Mouse (Mus musculus) spleen, adult 2 months (tissue): ENCODE measurements around the gene Tiam1.

Source experiments
- CTCF ChIP-seq: fragments of 200-500 bp; IDR thresholded peaks from 2 replicates; pipeline ENCODE4 v1.5.1; 2011; ENCODE audit warnings: mild to moderate bottlenecking, inconsistent platforms; ENCODE audit not compliant: insufficient read depth, insufficient read length, insufficient replicate concordance; ENCODE audit errors: extremely low read depth
- POLR2A ChIP-seq: fragments of 200-500 bp; IDR thresholded peaks from 2 replicates; pipeline ENCODE4 v1.6.1; 2011; ENCODE audit warnings: low read depth, low read length, inconsistent platforms

- TF ChIP-seq CTCF (no peak), POLR2A (no peak)
These were observed 220.3 kb downstream of the Tiam1 start for GRCm38 (mm10) chr16:89923311-89923710.
